Mouse (Mus musculus): ENCODE measurements around the gene Tpst1. TPM values are rescaled to one million over a fixed set of nuclear protein-coding genes. Genes with fewer than 3 reads are reported as not detected.

The Tpst1 gene
- polyA plus RNA-seq, 1 experiment from 2014 or later = 57.0 TPM

DNA sequence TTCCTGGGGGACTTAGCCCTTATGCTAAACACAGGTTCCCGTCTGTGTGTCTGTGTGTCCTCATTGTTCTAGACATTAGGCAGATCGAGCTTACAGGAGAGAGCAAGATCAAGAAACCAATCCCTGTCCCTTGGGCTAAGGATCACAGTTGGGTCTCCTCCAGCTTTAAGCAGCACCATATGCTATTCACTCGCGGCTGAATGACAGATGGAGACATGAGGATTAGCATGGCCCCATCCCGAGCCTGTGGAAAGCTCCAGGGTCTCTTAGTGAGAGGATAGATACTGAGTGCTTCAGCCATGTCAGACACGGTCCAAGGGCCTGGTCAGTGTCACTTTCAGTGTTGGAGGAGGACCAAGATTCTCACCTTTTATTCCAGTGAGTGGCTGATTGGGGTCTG is 22.7 kb upstream of the Tpst1 start:
- WGBS = 73% methylated on average over 6 of the region's 6 CpGs
- H3K9me3 ChIP-seq (ENCODE audit: control insufficient read depth, low read length) = no peaks in the 10 kb centered on the region
- DNase-seq (ENCODE audit: low spot score) = no peak

DNA sequence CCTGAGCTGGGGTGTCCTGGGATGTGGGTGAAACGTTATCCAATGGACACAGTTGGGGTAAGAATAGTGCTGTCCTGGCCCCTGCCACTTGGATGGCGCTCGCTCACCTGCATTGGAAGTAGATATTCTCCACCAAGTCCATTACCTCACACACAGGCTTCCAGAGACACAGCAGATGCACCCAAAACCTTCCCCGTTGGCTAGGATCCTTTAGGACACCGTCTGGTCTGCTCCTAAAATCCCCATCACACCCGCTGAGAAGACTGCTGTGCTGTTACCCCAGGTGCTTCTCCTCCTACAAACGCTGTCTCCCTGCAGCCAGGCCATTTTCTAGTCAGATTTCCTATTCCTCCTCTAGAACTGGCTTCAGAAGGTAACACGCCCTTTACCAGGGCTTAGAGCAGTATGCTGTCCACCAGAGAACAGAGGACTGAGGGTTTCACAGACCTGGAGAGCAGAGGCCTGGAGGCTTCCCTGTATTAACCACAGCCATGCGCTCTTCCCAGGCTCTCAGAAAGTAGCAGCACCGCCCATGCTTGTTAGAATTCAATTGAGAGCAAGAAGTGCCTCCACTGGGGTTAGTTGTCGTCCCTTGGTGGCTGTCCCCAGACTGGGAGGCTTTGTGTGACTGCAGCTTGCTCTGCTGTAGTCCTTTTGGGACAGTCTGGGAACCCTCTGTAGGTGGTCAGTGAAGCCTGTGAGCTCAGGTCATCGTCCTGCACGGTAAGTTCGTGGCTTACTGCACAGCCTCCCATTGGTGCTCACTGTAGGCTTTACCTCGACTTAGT is 21.9 kb upstream of the Tpst1 start:
- ATAC-seq (ENCODE audit: insufficient read depth, low FRiP score, low TSS enrichment) (no peak), DNase-seq (ENCODE audit: low spot score) (no peak)
- Histone ChIP-seq H3K4me2 (ENCODE audit: low read depth) (no peak overlapping the region), H3K4me3 (ENCODE audit: low read depth, low read length) (no peak overlapping the region), H3K27me3 (ENCODE audit: control insufficient read depth, insufficient read depth, low read length) (no peaks in the 10 kb centered on the region), H3K9me3 (ENCODE audit: control insufficient read depth, low read length) (no peaks in the 10 kb centered on the region), H3K27ac (ENCODE audit: low read depth, low read length) (no peak overlapping the region), H3K4me1 (ENCODE audit: control insufficient read depth, insufficient read depth, low read length) (no peaks in the 10 kb centered on the region), H3K9ac (ENCODE audit: low read length) (no peak overlapping the region), H3K36me3 (ENCODE audit: control insufficient read depth, insufficient read depth, low read length) (peaks cover 7% of the 10 kb centered on the region)
- WGBS = 91% methylated on average over 15 of the region's 15 CpGs

More for the DNA sequence above, 22.7 kb upstream of the Tpst1 start:
- H3K36me3 ChIP-seq (ENCODE audit: control insufficient read depth, insufficient read depth, low read length) = peaks cover 7% of the 10 kb centered on the region
- no peaks in the 10 kb centered on the region for H3K4me1 ChIP-seq (ENCODE audit: control insufficient read depth, insufficient read depth, low read length)
- H3K4me2 ChIP-seq (ENCODE audit: low read depth) = no peak overlapping the region
- no peak overlapping the region for H3K9ac ChIP-seq (ENCODE audit: low read length)
- H3K27me3 ChIP-seq (ENCODE audit: control insufficient read depth, insufficient read depth, low read length) = no peaks in the 10 kb centered on the region
- H3K4me3 ChIP-seq (ENCODE audit: low read depth, low read length) = no peak overlapping the region
- no peak for ATAC-seq (ENCODE audit: insufficient read depth, low FRiP score, low TSS enrichment)
- H3K27ac ChIP-seq (ENCODE audit: low read depth, low read length) = no peak overlapping the region

DNA sequence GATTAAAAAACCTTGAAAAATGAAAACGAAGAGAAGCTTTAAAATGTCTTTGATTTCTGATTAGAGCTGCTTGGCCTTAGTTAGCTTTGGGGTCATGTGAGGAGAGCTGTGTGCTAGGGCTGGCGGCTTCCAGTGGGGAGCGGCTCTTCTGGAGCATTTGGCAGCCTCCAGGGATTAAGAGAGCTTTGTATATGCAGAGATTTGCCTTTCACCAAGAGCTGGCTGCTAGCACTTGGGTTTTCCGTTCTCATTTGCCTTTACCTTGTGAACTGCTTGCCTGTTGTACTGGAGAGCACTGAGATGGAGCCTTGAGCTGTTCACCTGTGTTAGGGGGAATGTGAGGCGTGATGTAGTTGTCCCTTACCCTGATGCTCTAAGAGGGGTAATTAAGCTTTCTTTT is 20.6 kb upstream of the Tpst1 start:
- Histone ChIP-seq H3K9ac (ENCODE audit: low read length) (no peak overlapping the region), H3K9me3 (ENCODE audit: control insufficient read depth, low read length) (no peaks in the 10 kb centered on the region), H3K4me3 (ENCODE audit: low read depth, low read length) (no peak overlapping the region), H3K4me2 (ENCODE audit: low read depth) (no peak overlapping the region), H3K4me1 (ENCODE audit: control insufficient read depth, insufficient read depth, low read length) (no peaks in the 10 kb centered on the region), H3K36me3 (ENCODE audit: control insufficient read depth, insufficient read depth, low read length) (no peaks in the 10 kb centered on the region; the same call in none of the 2 replicates), H3K27me3 (ENCODE audit: control insufficient read depth, insufficient read depth, low read length) (no peaks in the 10 kb centered on the region), H3K27ac (ENCODE audit: low read depth, low read length) (no peak overlapping the region)
- DNase-seq (ENCODE audit: low spot score) (no peak), ATAC-seq (ENCODE audit: insufficient read depth, low FRiP score, low TSS enrichment) (no peak)
- 87% methylated on average over 5 of the region's 5 CpGs for WGBS

DNA sequence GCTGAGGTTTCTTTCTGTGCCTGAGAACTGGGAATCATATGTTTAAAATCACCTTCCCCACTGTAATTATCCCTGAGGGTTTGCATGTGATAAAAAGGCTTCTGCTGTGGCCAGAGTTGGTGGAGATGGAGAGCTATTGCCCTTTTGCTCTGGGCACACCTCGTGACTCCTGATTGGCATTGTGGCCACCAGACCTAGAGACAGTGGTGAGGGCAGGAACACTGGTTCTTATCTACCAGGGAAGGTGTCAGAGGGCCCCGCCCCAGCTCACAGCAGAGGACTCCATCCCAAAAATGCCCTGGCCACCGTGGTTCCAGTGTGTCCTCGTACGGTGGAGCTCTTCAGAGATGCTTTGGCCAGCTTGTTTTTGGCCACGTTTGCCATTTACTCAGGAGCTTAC is 20.2 kb upstream of the Tpst1 start:
- H3K9me3 ChIP-seq (ENCODE audit: control insufficient read depth, low read length) = no peaks in the 10 kb centered on the region
- WGBS = 91% methylated on average over 6 of the region's 6 CpGs
- H3K4me3 ChIP-seq (ENCODE audit: low read depth, low read length) = no peak overlapping the region
- no peaks in the 10 kb centered on the region; the same call in none of the 2 replicates for H3K36me3 ChIP-seq (ENCODE audit: control insufficient read depth, insufficient read depth, low read length)
- no peak for ATAC-seq (ENCODE audit: insufficient read depth, low FRiP score, low TSS enrichment)
- DNase-seq (ENCODE audit: low spot score) = no peak
- no peak overlapping the region for H3K27ac ChIP-seq (ENCODE audit: low read depth, low read length)
- no peak overlapping the region for H3K4me2 ChIP-seq (ENCODE audit: low read depth)
- no peaks in the 10 kb centered on the region for H3K4me1 ChIP-seq (ENCODE audit: control insufficient read depth, insufficient read depth, low read length)
- H3K9ac ChIP-seq (ENCODE audit: low read length) = no peak overlapping the region
- no peaks in the 10 kb centered on the region for H3K27me3 ChIP-seq (ENCODE audit: control insufficient read depth, insufficient read depth, low read length)

DNA sequence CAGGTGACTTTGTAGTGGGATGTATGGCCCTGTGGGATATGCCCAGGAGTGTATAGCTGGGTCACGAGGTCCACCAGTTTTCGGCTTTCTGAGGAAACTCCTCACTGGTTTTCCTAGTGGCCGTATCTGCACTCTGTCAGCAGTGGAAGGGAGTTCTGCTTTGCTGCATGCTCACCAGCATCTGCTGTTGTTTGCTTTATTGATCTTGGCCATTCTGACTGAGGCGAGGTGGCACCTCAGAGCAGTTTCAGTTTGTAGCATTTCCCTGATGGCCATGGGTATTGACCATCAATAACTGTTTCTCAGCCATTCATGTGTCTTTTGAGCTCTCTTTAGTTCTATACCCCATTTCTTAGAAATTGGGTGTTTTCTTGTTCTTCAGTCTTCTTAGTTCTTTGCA is 17.4 kb upstream of the Tpst1 start:
- ATAC-seq (ENCODE audit: insufficient read depth, low FRiP score, low TSS enrichment) = no peak
- DNase-seq (ENCODE audit: low spot score) = no peak
- H3K4me1 ChIP-seq (ENCODE audit: control insufficient read depth, insufficient read depth, low read length) = no peaks in the 10 kb centered on the region
- 90% methylated on average over 4 of the region's 4 CpGs for WGBS
- H3K27me3 ChIP-seq (ENCODE audit: control insufficient read depth, insufficient read depth, low read length) = no peaks in the 10 kb centered on the region
- no peak overlapping the region for H3K4me3 ChIP-seq (ENCODE audit: low read depth, low read length)
- no peak overlapping the region for H3K27ac ChIP-seq (ENCODE audit: low read depth, low read length)
- H3K9me3 ChIP-seq (ENCODE audit: control insufficient read depth, low read length) = no peaks in the 10 kb centered on the region
- H3K9ac ChIP-seq (ENCODE audit: low read length) = no peak overlapping the region
- H3K36me3 ChIP-seq (ENCODE audit: control insufficient read depth, insufficient read depth, low read length) = peaks cover 5% of the 10 kb centered on the region
- H3K4me2 ChIP-seq (ENCODE audit: low read depth) = no peak overlapping the region

DNA sequence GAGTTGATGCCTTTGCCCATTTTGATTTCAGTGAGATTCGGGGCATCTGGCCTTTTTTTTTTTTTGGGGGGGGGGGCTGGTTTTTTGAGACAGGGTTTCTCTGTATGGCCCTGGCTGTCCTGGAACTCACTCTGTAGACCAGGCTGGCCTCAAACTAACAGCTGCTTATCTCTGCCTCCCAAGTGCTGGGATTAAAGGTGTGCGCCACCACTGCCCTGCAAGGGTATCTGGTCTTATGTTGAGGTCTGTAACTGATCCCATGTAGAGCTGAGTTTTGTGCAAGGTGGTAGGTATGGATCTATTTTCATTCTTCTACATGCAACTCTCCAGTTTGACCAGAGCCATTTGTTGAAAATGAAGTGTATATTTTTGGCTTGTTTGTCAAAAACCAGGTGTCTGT is 16.8 kb upstream of the Tpst1 start:
- no peaks in the 10 kb centered on the region for H3K27me3 ChIP-seq (ENCODE audit: control insufficient read depth, insufficient read depth, low read length)
- H3K4me2 ChIP-seq (ENCODE audit: low read depth) = no peak overlapping the region
- DNase-seq (ENCODE audit: low spot score) = no peak
- WGBS = 92% methylated on average over 2 of the region's 2 CpGs
- ATAC-seq (ENCODE audit: insufficient read depth, low FRiP score, low TSS enrichment) = no peak
- no peaks in the 10 kb centered on the region for H3K9me3 ChIP-seq (ENCODE audit: control insufficient read depth, low read length)
- no peaks in the 10 kb centered on the region for H3K4me1 ChIP-seq (ENCODE audit: control insufficient read depth, insufficient read depth, low read length)
- no peak overlapping the region for H3K4me3 ChIP-seq (ENCODE audit: low read depth, low read length)
- no peak overlapping the region for H3K9ac ChIP-seq (ENCODE audit: low read length)
- peaks cover 5% of the 10 kb centered on the region for H3K36me3 ChIP-seq (ENCODE audit: control insufficient read depth, insufficient read depth, low read length)
- no peak overlapping the region for H3K27ac ChIP-seq (ENCODE audit: low read depth, low read length)

DNA sequence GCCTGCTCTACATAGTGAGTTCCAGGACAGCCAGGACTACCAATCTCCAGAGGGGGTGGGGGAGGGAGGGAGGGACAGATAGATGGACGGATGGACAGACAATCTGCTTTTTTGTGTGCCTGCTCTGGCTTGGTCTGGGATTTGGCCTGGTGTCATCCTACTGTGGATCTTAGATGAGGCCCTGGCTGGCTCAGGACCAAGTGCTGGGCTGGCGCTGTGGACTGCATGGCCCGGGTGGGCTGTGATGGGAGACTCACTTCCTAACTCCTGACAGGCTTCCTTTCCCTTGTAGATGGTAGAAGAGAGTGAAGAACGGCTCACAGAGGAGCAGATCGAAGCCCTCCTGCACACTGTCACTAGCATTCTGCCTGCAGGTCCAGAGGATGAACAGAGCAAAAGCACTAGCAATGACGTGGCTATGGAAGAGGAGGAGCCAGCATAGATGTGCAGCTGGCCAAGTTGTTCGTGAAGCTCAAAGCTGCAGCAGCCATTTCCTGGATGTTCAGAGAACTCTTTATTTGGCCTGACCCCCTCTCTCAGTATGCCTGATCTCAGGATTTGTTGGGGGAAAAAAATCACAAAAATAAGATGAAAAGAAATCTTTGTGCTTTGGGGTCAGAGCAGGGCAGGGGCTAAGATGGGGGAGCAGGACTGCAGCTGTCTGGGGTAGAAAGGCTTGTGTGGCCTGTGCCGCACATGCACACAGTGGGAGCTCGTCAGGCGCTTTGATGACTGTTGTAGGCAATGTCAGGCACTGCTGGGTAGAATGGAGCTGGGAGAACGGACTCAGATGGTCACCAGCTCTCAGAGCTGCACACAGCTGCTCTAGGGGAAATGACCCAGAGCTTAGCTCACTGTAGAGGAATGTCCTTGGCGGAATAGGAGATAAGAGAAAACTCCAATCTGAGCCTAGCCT is 13.5 kb upstream of the Tpst1 start:
- H3K27ac ChIP-seq (ENCODE audit: low read depth, low read length) = no peak overlapping the region
- H3K36me3 ChIP-seq (ENCODE audit: control insufficient read depth, insufficient read depth, low read length) = peaks cover 5% of the 10 kb centered on the region; the same call in 1 of the 2 replicates
- 77% methylated on average over 12 of the region's 12 CpGs for WGBS
- H3K4me2 ChIP-seq (ENCODE audit: low read depth) = no peak overlapping the region
- DNase-seq (ENCODE audit: low spot score) (peak; percentile 34), ATAC-seq (ENCODE audit: insufficient read depth, low FRiP score, low TSS enrichment) (no peak)
- no peak overlapping the region for H3K9ac ChIP-seq (ENCODE audit: low read length)
- H3K27me3 ChIP-seq (ENCODE audit: control insufficient read depth, insufficient read depth, low read length) = no peaks in the 10 kb centered on the region
- no peaks in the 10 kb centered on the region for H3K4me1 ChIP-seq (ENCODE audit: control insufficient read depth, insufficient read depth, low read length)
- no peaks in the 10 kb centered on the region for H3K9me3 ChIP-seq (ENCODE audit: control insufficient read depth, low read length)
- no peak overlapping the region for H3K4me3 ChIP-seq (ENCODE audit: low read depth, low read length)

DNA sequence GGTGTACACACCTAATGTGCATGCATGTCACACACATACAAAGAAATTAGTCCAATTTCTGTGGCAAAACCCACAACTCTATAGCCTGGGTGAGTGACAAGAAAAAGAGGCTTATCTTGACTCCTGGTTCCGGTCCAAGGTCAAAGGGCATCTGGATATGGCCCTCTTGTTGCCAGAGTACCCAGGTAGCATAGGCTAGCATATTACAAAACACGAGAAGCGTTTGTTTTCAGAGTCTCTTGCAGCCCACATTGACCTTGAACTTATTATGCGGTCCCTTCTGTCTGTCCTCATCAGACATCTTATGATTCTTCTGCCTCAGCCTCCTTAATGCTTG is 12.8 kb upstream of the Tpst1 start:
- no peaks in the 10 kb centered on the region for H3K9me3 ChIP-seq (ENCODE audit: control insufficient read depth, low read length)
- no peak for DNase-seq (ENCODE audit: low spot score)
- H3K4me1 ChIP-seq (ENCODE audit: control insufficient read depth, insufficient read depth, low read length) = no peaks in the 10 kb centered on the region
- H3K4me3 ChIP-seq (ENCODE audit: low read depth, low read length) = no peak overlapping the region
- H3K36me3 ChIP-seq (ENCODE audit: control insufficient read depth, insufficient read depth, low read length) = peaks cover 5% of the 10 kb centered on the region; the same call in 1 of the 2 replicates
- H3K27ac ChIP-seq (ENCODE audit: low read depth, low read length) = no peak overlapping the region
- no peak for ATAC-seq (ENCODE audit: insufficient read depth, low FRiP score, low TSS enrichment)
- no peaks in the 10 kb centered on the region for H3K27me3 ChIP-seq (ENCODE audit: control insufficient read depth, insufficient read depth, low read length)
- 96% methylated on average over 4 of the region's 4 CpGs for WGBS
- no peak overlapping the region for H3K4me2 ChIP-seq (ENCODE audit: low read depth)
- H3K9ac ChIP-seq (ENCODE audit: low read length) = no peak overlapping the region
